Mouse (Mus musculus) erythroid progenitor cell, adult 5-6 weeks (primary cell): ENCODE results near the gene 2010111I01Rik. TPM values are rescaled to one million over a fixed set of nuclear protein-coding genes. Genes with fewer than 3 reads are reported as not detected.

Experiments
- ATAC-seq: replicated peaks from 2 replicates; pipeline ENCODE4 v1.8.0; 2016; ENCODE audit warnings: moderate number of reproducible peaks, mild to moderate bottlenecking, moderate TSS enrichment, inconsistent platforms; ENCODE audit not compliant: poor library complexity, low FRiP score, severe bottlenecking
- total RNA-seq, 2 experiments: library from RNA; stranded (forward) in 1 of 2; stranded (reverse) in 1 of 2; fragments of 150-400 nt in 1 of 2; fragments of 186-747, 209-891 nt in 1 of 2; gene quantifications; 2 replicates each; pipeline versions ENCODE4 v1.2.3 to v1.2.4; 2015 to 2017; ENCODE audit warnings: low replicate concordance in 2 of 2

Gene 2010111I01Rik
- total RNA-seq, 2 experiments from 2014 or later: 5.9 to 28.4 TPM

DNA sequence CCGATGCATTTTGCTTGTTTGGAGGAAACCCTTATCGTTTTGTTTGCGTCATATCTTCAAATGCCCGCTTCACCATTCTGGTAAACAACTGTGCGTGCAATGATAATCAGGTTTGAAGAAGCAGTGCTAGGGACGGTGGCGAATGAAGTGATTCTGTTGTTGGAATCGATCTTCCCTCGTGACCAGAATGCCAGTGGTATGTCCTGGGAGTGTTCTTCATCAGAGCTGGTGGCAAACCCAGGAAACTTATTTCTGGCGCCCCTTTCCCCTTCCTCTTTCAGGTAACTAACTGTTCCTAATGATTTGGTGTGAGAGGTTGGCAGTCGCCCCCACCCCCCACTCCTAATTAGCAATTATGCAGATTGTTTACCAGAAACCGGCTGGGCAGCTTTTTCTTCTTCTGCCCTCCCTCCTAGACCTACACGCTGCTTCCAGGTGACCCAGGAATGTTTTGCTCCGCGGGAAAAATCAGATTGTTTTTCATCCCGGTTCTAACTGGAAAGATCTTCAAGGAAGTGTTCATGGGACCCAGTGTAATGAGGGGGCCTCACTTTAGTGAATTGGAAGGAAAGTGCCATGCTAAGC is 307.4 kb downstream of the 2010111I01Rik start:
- no peak for ATAC-seq

DNA sequence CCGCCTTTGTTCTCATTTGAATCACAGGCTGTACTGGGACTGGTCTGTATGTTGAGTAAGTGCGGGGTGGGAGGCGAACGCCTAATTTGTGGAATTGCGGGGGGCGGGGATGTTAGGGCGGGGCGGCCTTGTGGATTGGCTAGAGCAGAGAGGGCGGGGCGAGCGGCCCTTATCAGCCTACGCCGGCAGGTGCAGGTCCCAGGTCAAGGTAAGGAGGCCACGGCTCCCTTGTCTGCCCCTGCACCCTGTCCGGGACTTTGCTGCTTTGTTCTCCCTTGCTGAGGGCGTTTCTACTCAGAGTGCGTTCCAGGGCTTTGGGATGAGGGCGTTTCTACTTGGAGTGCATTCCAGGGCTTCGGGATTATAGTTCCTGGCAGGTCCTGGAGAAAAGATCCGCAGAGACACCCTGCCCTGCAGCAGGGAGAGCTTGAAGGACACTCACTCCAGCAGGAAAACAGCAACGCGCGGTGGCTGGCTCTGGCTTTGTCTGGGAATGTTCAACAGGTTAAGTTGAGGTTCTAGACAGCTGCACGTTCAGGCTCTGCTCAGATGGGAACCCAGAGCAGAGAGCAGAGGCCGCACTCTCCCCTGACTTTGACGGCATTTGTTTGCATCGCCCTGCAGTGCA is 308.0 kb downstream of the 2010111I01Rik start:
- no peak for ATAC-seq

DNA sequence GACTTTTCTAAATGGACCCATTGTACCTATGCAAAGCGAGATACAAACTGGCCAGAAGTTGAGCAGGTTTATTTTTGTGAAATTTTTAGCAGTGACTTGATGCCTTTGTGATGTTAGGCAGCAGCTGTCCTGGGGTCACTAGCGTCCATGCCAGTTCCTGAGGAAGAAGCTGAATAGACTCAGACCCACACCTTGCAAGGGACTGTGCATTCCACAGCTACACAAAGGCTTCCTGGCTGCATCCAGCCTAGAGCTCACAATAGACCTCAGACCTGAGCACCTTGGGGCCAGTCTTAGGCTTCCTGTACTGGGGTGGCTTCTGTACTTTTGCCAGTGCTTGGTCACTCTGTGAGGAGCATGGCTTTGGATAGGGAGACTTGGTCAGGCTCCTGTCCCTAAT is 309.2 kb downstream of the 2010111I01Rik start:
- no peak for ATAC-seq

DNA sequence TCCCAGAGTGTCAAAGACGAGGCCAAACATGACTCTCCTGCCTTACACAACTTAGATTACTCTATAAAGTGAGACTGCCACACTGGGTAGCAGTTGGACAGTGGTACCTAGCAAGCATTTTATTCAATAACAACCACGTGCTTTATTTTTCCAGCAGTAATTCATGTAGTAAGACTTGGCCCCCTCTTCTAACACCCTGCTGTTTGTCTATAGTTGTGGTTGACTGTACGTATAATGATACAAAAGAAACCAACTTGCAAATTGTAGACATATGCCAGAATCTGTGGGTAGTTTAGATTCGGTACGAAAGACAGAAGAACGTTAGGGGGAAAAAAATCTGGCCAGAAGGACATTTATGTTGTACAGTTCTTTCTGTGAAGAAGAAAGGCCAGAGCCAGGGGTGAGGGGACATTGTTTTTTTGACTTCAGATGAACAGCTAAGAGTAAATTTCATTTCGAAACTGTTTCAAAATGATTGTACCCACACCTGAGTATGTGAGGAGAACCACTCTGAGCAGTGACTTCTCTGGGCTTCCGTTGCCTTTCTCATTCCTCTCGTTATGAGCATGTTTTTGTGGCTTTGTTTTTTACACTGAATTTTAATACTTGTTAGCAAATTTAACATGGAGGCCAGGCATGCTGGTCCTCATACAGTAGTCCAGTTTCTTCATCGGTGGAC is 309.9 kb downstream of the 2010111I01Rik start:
- ATAC-seq: no peak

DNA sequence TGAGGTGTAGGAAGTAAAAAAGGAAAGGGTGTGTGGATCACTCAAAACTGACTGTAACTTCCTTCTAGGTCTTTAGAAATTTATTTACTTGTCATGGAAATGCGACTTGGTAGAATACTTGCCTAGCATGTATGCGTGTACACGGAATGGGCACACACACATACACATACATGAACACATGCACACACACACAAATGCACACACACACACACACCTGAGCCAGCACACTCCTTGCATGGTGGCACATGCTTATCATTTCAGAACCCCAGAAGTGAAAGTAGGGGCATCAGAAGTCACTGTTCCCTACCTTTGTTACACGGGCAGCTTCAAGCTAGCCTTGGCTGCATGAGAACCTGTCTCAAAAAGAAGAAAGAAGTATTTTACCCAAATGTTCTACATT is 311.7 kb downstream of the 2010111I01Rik start:
- no peak for ATAC-seq

DNA sequence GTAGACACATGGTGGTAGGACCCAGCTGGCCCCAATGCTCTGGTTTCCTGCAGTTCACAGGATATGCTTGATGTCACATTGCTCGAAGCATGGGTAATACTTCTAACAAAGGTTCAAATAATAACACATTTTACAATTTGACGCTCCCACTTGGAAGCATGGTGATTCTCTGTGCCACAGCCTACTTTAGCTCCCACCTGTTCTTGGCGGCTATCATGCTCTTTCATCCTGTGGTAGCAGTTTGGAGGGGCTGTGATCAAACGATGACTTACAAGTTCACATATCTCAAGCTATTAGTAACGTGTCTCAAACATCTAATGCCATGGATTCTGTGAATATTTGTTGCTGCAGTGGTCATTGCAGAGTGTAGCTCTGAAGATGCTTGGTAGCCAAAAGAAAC is 312.6 kb downstream of the 2010111I01Rik start:
- no peak for ATAC-seq

DNA sequence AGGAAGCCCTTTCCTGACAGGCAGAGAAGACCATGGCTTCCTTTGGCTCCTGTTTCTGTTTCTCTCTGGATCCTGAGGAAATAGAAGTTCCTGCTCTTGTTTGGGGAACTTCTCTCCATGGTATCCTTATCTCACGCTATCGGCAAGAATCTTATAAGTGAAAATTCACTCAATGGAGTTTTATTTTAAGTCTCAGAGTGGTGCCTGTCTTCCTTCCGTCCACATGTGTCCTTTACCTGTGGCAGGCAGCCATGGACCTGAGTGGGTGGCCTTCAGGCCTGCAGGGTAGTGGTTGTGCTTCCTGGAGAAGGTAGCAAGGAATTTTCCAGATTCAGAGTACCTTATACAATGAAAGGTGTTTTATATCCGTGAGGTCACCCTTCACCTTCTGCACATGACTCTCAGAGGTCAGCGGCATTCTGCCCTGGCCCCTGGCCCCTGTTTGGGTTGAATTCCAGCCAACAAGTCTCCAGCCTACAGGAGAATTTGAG is 313.5 kb downstream of the 2010111I01Rik start:
- no peak for ATAC-seq

DNA sequence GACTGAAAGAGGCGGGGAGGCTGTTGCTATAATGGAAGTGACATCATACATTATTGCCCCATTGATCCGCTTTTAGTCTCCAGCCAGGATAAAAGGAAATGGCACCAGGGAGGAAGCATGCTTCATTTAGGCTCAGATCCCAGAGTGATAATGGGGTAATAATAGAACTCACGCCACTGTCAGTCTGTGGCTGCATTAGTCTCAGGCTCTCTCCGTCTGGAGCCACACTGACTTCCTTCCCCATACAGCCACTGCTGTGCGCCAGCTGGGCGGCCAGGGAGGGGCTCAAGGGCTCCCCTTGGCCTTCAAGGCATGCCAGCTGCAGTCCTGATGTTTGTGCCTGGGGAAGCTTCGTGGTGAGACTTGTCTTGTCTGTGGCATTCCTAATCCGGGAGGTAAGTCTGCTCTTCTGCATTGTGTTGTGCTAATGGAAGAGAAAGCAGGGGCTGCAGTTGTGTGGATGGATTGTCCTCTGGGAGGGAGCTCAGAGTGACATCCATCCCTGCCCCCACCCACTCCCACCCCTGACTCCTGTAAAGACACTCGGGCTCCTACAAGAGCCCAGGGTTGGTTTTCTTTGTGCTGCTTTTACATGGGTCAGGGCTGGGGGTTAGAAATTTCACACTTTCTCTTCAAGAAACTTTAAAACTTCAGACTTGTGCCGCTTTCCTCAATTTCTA is 314.2 kb downstream of the 2010111I01Rik start:
- ATAC-seq: no peak

DNA sequence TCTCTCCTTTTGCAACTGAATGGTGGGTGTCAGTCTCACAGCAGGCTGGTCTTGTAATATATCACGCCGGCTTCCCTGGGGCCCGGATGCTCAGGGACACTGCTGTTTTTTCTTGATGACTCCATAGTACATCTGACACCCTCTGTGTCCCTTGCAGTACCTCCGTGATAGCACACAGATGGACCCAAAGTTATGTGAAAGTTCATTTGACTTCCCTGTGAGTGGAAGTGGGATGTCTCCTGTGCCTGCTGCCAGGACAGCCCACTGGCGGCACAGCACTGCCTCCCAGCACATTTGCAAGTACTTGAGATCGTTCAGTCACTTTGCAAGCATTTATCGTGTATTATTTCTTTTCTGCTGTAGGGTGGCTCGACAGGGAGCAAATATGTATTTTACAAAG is 315.1 kb downstream of the 2010111I01Rik start:
- no peak for ATAC-seq

DNA sequence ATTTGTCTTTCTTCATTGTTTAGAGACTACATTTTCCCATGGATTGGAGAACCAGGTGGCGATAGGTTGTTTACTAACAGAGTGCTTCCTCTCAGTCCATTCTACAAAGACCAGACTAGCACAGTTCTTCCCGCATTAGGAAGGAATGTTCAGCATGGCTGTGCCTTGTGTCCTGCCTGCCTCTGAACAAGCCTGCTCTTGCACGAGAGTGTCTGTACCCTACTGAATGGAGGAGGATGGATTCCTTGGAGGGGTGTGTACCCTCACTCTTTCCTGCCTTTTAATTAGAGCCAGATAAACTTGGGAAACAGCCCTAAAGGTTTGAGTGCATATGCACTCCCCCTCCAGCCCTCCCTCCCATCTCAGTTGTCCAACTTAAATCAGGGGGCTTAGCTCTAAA is 315.7 kb downstream of the 2010111I01Rik start:
- ATAC-seq: no peak

DNA sequence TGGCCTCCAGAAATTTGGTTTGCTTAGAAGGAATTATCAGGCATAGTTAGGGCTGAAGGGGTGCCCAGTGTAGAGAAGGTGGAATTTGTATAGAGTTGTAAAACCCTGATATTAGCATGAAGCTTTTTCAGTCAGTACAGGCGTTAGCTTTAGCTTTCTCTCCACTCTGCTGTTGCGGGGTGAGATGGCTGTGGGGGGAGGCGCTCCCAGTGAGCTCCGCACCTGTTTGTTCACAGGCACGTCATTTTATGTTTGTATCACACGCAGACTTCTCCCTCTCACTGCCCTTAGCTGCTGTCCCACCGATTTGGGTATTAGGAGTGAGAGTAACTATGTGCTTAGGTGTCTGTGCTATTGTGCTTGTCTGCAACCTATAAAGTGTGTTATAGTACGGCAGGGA is 316.5 kb downstream of the 2010111I01Rik start:
- no peak for ATAC-seq

DNA sequence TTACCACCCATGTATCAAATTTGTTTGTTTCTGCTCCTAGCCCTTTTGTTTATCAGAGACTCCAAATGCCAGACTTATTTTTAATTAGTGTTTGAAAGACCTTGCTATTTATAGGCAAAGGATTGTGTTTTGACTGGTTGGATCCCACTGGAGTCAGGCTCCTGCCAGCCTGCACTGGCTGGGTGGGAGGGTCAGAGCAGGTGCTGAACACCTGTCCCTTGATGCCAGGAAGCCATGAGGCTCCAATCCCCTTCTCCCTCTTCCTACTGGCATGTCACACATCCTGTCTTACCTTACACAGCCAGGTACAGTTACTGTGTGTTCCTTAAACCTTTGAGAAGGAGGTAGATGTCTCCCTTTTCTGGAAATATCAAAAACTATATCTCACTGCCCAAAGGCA is 318.5 kb downstream of the 2010111I01Rik start:
- ATAC-seq: no peak

DNA sequence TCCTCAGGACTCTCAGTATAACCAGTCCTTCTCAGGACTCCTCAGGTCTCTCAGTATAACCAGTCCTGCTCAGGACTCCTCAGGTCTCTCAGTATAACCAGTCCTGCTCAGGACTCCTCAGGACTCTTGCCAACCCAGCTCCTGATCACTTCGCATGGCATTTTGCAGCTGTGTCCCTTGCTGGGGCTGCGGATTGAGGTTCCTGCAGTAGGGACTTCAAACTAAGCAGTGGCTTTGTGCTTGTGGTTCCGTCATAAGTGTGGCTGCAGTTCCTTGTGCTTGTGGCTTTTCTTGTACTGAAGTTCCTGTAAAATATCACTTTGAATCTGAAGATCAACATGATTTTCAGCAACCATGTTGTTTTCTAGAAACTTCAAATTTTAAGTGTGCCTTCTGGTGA is 320.1 kb downstream of the 2010111I01Rik start:
- no peak for ATAC-seq

DNA sequence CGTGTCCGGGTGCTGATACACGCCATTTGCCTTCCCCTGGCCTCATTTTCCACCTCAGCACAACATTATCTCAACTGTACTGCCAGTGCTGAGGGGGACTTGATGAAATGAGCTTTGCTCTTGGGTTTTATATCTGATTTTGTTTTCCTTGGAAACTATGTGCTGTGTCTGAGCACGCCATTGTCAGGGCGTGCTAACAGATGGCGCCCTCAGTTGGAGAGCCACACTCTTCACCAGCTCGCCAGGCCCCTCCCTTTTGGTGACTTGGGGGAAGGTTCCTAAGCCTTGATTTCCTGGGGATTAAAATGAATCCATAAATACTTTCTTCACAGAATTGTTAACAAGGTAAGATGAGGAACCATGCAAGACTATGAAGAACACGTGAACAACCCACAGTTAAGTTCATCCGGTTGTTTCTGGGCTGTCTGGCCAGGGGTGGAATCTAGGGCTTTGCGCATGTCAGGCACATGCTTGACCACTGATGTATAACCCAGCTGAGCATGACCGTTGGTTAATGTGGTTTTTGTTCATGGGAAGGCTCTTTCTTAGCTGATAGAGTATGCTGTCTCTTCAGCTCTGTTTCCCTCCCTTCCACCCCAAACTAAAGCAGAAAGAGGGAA is 321.9 kb downstream of the 2010111I01Rik start:
- no peak for ATAC-seq

DNA sequence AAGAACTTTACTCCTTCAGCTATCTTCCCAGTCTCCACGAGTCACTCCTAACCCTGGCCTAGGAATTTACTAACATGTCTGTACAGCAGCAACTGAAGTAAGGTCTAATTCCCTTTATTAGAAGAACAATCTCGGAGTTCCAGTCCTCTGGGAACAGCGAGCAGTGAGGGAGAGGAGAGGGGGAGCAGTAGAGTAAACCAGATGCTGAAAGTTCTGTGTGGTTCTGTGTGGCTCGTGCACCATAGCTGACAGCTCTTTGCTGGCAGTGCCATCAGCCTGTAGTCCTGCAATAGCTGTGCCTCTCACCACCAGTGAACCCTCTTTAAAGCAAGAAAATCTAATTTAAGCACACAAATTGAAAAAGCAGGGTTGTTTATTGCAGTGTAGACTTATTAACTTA is 324.5 kb downstream of the 2010111I01Rik start:
- ATAC-seq: no peak

DNA sequence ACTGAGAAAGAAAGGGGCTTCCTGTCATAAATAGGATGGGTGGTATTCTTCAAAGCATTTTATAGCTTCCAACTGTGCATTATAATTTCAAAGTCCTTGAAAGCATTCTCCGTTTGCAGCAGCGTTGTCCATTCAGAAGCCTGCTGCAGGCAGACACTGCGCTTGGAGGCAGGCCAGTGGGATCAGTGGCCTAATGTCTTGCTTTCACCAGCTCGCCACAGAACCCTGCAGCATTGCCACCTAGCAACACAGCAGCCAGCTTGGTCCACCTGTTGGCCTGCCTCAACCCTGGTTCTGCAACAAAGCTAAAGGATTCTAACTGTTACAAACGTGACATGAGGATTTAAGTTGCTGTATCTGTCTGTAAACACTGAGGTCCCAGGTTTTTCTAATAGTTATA is 325.0 kb downstream of the 2010111I01Rik start:
- ATAC-seq: no peak

DNA sequence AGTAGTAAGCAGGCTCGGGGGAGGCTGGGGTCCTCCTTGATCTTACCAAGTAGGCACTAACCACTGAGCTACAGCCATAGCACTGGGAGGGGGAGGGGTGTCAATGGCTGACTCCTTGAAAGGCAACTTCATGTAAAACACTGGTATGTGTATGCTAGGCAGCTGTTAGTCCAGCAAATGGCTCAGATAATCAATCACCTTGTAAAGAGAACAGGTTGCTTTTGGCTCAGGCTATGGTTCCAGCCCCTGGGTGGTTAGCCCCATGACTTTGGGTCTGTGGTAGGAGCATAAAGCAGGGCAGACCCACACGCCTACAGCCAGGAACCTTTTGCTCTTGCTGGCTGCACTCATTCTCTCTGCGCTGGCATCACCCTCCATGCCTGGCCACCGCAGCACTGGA is 325.4 kb downstream of the 2010111I01Rik start:
- ATAC-seq: no peak

DNA sequence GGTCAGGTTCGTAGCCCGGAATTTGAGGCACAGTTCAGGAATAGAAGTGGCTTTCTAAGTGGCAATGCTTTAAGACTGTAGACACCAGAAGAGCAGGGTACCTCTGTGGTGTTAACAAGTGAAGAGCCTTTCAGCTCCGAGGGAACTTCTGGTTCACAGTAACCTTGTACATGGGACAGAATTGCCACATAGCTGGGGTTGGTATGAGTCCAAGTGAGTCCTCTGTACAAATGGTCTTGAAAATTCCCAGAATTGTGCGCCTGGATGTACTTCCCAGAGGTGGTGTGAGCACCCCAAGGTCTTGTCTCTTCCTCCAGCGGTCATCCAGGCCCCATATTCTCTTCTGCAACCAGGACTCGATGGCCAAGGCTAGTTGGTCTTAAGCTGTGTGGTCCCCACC is 326.3 kb downstream of the 2010111I01Rik start:
- no peak for ATAC-seq

DNA sequence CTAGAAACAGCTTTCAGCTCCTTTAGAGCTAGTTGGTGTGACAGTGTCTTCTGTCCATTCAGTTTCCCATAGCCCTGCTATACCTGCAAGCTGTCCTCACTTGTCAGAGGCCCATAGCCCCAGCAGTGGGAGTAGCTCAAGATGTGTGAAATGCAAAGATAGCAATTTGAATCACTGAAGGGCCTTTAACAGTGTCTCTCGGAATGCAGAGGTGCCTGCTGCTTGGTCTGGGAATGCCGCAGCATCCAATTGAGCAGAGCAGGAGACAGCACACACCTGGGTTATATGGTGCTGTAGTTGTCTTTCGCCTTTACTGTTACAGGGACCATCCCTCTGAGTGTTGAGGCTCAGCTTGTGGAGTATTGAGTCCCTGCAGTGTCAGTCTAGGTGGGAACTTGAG is 329.0 kb downstream of the 2010111I01Rik start:
- ATAC-seq: no peak
